Mouse (Mus musculus) right cerebral cortex, adult 18-20 months (tissue): ENCODE results near the gene Lrrc42.

ENCODE experiments used
- DNase-seq: peaks from one replicate; pipeline ENCODE4 v3.0.0; 2022; ENCODE audit warnings: mixed read lengths

The Lrrc42 gene

GRCm38 (mm10) chr4:107253125-107254091 is at the start of gene Lrrc42, which contains the start of gene Hspb11:
Gene Lrrc42 (minus strand): TSS chr4:107253532.
Gene Hspb11 (plus strand): TSS chr4:107253593.
- DNase-seq = peak; percentile 95

- no peak for DNase-seq
Observed at GRCm38 (mm10) chr4:107302832-107303231, 49.5 kb upstream of the Lrrc42 start.

- DNase-seq = no peak
Observed at GRCm38 (mm10) chr4:107302221-107302620, 48.9 kb upstream of the Lrrc42 start.

- DNase-seq = no peak
Observed at GRCm38 (mm10) chr4:107300902-107301555, 47.7 kb upstream of the Lrrc42 start.

- no peak for DNase-seq
Observed at GRCm38 (mm10) chr4:107300371-107300770, 47.0 kb upstream of the Lrrc42 start.

- DNase-seq = no peak
Observed at GRCm38 (mm10) chr4:107299779-107300340, 46.5 kb upstream of the Lrrc42 start.

- no peak for DNase-seq
Observed at GRCm38 (mm10) chr4:107298071-107298606, 44.8 kb upstream of the Lrrc42 start.

GRCm38 (mm10) chr4:107292273-107292662 is 38.9 kb upstream of the Lrrc42 start:
- DNase-seq = no peak

GRCm38 (mm10) chr4:107291611-107292272 is 38.4 kb upstream of the Lrrc42 start:
- DNase-seq = peak; percentile 17

- DNase-seq = no peak
Observed at GRCm38 (mm10) chr4:107287517-107287916, 34.2 kb upstream of the Lrrc42 start.

- DNase-seq = no peak
Observed at GRCm38 (mm10) chr4:107286386-107286785, 33.1 kb upstream of the Lrrc42 start.

GRCm38 (mm10) chr4:107285446-107286200 is 32.3 kb upstream of the Lrrc42 start:
- DNase-seq = no peak

GRCm38 (mm10) chr4:107280843-107281475 is 27.6 kb upstream of the Lrrc42 start:
- DNase-seq = no peak

- no peak for DNase-seq
Observed at GRCm38 (mm10) chr4:107278188-107278707, 24.9 kb upstream of the Lrrc42 start.

GRCm38 (mm10) chr4:107274511-107274910 is 21.2 kb upstream of the Lrrc42 start:
- DNase-seq = no peak

GRCm38 (mm10) chr4:107273683-107274082 is 20.4 kb upstream of the Lrrc42 start:
- DNase-seq = no peak

GRCm38 (mm10) chr4:107260001-107260400 is 6.7 kb upstream of the Lrrc42 start:
- DNase-seq = no peak

GRCm38 (mm10) chr4:107254414-107254813 is 1.1 kb upstream of the Lrrc42 start:
- DNase-seq = no peak

GRCm38 (mm10) chr4:107252522-107252921 is 810 bp downstream of the Lrrc42 start:
- DNase-seq = no peak

GRCm38 (mm10) chr4:107250494-107250893 is 2.8 kb downstream of the Lrrc42 start:
- DNase-seq = peak; percentile 32

- peak; percentile 21 for DNase-seq
Observed at GRCm38 (mm10) chr4:107249471-107249870, 3.9 kb downstream of the Lrrc42 start.
